Mouse (Mus musculus) retina, postnatal 7 days (tissue): ENCODE measurements at regions not wholly inside any gene's neighbourhood (a gene's known extent, or its start where the extent isn't known, plus 50 kb on each side); places are given as distances from the start of the nearest gene placed in this dataset.

ENCODE experiments used
- DNase-seq: peaks from one replicate; pipeline ENCODE4 v3.0.0-alpha.2; 2012; ENCODE audit warnings: low read depth, low spot score

DNA sequence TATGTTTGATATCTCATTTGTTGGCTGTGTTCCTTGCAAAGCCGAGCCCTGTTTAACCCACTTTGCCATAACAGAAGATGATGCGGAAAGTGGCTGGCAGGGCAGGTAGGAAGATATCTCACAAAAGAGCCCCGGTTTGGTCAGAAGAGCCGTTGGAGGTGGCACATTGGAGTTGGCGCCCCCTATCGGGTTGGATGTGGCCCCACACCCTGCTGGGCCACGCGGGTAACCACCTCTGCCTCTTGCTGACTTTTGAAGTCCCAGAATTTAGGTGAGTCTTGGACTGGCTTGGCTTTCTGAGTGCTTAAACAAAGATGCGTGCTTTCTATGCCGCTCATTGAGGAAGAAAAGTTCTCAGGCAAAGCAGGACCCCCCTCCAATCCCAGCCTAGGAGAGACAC lies 56.1 kb downstream of the Gm4791 start:
- DNase-seq = no peak

DNA sequence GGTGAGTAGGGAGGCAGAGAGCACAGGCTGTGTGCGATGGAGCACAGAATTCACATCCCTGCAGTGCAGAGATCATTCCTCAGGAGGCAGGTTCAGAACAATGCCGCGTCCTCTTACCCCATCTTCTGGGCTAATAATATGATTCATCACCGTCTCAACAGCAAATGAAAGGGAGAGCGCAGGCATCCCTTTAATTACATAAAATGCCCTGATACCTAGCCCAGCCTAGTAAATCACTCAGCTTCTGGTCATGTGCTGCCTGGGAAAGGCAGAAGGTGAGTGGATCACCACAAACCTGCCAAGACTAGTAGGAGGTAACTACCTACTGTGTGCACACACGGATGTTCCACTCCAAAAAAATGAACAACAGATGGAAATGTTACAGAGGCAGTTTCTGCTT lies 57.0 kb downstream of the Gm4791 start:
- no peak for DNase-seq

DNA sequence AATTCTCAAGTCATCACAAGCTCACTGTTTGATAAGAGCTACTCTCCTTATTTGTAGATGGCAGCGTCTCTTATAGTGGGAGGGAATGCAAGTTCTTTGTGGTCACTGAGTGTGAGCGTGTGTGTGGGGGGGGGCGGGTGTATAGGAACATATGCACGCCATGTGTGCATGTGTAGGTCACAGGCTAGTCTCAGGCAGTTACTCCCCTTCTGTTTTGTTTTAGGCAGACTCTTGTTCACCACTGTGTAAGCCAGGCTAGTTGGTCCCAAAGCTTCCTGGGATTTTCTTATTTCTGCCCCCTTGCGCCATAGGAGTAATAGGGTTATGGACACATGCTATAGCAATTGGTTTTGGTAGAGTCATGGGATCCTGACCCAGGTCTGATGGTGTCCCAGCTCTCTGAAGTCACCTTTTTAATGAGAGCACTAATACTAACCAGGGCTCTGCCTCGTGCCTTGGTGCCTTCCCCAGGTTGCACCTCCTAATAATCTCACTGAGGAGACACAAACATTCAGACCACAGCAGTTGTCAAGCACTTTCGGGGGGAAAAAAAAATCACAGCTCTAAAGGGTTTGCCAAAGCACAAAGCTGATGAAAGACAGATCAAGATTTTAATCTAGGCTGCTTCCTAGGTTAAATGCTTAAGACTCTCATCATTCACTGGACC lies 60.9 kb downstream of the Gm4791 start:
- no peak for DNase-seq

DNA sequence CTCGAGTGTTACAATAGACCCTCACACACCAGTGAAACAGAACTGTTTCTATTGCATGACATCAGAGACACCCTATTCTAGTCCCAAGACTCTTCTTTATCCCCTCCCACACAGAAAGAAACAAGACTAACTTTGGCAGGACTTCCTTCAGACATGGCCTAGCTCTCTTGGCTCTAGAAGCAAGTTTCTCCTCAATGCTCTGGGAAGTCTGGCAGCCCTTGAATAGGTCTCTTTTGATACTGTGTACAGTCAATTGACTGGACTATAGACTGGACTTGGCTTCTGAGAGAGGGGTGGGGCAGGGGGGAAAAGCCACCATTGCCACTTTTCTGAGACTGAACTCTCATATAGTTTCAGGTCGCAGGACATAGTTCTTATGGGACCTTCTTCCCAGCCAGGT lies 62.2 kb downstream of the Gm4791 start:
- no peak for DNase-seq

DNA sequence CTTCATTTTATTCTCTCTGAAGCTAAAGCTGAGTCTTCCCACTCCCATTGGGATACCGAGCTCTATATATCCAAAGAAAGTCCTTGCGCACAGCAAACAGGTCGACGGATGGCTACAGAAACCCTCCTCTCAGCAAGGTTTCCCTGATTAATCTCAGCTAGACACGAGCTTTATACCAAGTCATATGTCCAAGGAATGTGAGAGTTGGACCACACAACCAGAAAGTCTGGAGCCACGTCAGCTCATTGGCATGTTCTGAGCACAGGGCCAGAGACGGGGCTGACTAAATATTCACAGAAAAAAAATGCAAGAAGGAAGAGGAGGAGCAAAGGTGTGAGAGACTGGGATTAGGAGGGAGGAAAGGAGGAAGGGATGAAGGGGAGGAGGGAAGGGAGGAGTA lies 64.0 kb downstream of the Gm4791 start:
- no peak for DNase-seq

DNA sequence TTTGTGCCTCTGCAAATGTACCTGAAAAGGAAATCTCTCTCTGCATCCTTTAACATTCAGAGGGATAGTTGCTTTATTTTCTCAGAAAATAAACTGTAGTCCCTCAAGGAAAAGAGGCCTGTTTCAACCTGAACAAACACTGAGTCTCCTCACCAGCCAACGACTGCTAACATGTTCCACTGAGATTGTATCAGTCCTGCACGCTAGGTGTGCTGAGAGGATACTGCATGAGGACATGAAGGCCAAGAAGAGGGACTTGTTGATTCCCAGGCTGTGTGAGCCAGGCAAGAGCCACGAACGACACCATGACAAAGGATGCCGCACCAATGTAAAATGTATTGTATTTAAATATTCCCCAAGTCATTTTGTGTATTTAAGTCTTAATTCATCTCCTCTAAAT lies 65.2 kb downstream of the Gm4791 start:
- no peak for DNase-seq

DNA sequence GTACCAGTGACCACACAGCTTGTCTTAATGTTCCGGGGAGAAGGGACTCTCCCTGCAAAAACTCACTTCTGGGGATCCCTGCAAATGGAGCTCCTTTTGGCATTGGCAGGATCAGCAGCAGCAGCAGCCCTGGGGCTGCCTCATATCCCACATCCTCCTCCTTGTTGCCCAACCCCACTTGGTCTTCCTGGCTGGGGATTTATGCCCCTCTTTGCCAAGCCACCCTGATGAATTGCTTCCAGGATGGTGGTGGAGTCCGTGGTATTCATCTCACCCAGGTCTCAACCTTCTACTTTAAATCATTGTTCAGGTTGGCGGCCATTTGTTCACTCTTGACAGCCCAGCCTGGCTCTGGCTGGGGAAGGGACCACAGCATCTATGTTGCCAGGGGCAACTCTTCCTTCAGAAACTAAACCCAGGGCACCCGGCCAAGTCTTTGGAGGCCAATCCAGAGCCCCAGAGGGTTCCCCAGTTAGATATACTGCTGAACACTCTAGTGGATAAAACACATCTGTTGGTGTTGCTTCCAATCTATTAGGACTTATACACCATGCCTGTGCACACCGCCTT lies 66.0 kb downstream of the Gm4791 start:
- no peak for DNase-seq

DNA sequence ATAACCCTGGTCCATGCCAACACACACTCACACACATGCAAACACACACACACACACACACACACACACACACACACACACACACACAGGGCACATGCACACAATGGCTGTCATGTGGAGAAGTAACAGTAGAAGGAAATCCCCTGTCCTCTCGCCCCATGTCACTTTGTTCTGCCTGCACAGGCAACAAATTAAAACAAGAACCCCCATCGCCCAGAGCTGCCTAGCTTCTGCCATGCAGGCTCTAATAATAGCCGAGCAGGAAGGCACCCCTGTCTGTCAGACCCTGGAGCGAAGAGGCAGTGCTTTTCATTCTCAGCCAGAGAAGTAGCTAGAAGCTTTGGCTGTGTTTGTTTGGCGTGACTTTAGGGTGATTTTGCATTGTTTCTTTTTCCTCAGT lies 70.9 kb downstream of the Gm4791 start:
- DNase-seq = no peak

DNA sequence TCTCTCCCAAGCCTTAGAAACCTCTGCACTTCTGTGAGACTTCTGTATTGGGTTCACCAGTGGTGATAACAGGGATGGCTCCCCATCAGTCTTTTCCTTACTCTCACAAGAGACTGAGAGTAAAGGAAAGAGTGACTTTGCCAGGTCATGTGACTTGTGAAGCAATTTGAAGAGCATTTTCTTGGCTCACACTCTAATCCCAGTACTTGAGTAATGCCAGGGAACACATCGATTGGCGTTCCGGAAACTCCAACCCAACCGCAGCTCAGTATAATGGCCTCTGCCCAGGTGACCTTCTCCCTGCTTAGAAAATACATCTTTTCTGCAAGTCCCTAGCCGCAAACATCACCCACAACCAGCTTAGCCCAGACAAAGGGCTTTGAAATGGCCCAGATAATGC lies 72.4 kb downstream of the Gm4791 start:
- DNase-seq = no peak

DNA sequence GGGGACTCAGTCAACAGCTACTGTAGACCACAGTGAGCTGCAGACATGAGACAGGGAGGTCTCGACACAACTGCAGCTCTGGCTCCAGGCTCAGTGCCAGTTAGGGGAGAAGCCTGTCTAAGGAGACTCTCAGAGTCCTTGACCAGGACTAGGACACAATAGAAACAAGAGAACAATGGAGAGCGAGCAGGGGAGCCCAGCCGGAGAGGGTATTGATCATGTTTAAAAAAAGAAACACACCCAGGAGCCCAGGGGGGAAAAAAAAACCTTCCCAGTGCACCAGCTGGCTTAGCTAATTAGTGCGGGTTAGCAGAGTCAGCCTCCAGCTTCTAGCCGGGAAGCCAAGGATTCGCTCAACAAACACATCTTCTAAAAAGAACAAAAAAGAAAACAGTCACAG lies 78.4 kb downstream of the Gm4791 start:
- DNase-seq = no peak

DNA sequence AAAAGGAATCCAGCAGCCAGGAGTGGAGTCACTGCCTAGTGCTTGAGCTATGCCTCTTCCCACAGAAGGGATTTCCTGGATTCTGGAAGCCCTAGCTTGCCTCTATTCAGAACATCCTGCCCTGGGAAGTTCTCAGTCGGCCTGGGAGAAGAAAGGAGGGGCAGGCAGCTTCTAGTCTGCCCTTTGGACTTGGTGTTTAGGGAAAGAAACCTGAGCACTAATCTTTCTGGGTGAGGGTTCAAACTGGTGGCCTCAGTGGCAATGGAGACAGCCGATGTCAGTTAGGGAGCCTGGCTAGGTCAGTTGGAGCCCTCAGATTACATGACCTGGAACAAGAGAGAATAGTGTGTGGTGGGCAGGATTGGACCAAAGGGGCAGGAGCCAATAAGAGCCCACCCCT lies 78.9 kb downstream of the Gm4791 start:
- DNase-seq = no peak

DNA sequence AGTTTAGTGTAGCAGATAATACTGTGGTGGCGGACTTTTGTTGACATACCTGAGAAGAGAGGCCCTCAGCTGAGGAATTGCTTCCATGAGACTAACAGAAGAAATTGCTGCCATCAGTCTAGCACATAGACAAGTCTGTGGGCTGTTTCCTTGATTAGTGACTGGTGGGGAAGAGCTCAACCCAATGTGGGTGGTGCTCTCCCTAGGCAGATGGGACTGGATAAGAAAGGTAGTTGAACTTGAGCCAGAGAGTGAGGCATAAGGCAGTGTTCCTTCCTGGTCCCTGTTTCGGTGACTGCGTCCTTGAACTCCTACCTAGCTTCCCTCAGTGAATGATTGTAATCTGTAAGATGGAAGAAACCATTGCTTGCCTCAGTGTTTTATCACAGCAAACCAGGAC lies 79.4 kb downstream of the Gm4791 start:
- DNase-seq = no peak

DNA sequence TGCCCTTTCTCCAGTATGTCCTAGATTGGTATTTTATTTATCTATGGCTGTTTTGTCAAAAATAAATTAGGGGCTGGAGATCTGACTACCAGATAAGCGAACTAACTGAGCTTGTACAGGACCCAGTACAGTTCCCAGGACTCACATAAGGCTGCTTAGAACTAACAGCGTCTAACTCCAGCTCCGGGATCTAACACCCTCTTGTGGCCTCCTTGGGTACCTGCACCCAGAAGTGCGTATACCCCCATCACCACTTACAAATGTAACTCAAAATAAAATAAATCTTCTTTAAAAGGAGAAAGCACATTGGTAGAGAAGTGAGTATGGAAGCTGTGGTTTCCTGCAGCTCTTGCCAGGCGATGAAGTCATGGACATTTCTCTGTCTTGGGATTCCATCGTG lies 82.9 kb downstream of the Gm4791 start:
- no peak for DNase-seq

DNA sequence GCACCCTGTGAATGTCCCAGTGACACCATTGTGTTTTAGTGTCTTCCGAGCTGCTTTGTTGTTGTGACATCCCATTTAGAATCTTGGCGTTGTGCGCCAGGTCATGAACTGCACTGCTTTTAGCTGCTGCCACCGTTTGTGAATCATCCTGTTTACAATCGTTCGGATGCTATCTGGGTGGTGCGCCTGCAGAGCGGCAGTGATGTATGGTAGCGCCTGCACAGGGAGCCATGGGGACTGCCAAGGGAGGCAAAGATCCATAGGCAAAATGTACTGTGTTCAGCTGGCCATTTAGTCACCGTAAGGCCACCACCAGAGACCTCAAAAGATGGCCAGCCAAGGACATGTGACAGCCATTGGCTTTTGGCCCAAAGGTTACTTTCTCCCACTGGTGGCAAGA lies 93.3 kb downstream of the Gm4791 start:
- DNase-seq = no peak

DNA sequence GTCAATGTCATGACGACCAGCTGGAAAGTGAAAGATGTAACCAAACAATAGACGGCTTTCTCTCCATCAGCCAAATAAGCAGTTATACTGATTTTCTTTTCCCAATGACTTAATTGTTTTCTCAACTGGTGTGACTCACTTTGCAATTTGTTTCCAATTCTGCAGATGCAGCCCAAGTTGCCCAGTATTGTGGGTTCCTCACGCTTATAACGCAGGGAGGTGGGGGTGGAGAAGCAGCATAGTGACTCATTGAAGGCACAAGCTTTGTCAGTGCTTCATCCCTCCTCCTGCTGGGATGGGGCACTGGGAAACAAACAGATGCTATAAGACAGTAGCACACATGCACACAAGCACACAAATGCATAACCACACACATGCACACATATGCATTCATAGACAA lies 97.1 kb downstream of the Gm4791 start:
- no peak for DNase-seq

DNA sequence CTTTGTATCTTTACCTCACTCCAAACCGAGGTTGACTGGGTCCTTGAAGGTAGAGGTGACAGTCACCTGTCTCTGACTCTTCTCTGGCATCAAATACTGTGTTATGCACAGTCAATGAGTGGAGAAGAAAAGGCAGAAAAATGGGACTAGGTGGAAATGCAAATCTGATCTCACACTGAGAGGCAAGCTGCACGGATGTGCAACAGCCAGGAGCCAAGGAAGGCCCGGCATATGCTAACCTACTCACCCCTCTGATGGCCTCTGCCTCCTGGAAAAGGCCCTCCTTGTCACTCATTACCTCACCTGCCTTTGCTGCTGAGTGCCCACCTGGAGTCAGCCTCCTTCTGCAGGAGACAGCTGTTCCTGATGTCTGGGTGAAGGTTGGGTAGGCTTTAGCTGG lies 104.8 kb downstream of the Gm4791 start:
- DNase-seq = no peak

DNA sequence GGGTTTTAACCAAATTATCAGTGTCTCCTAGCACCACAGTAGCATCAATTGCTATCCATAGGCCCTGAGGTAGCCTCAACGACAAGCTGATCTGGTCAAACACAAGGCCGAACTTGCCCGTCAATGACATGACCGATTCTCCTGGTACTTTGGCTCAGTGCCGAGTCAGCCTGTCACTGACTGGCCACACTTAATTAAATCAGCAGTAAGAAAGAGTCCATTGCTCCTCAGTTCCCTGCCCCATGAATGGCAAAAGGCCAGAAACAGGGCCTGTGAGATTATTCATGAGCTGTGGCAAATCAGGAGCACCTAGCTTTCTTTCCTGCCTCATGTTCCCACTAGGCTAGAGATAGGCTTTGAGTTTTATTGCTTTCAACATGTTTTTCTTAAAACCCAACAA lies 105.4 kb downstream of the Gm4791 start:
- no peak for DNase-seq

DNA sequence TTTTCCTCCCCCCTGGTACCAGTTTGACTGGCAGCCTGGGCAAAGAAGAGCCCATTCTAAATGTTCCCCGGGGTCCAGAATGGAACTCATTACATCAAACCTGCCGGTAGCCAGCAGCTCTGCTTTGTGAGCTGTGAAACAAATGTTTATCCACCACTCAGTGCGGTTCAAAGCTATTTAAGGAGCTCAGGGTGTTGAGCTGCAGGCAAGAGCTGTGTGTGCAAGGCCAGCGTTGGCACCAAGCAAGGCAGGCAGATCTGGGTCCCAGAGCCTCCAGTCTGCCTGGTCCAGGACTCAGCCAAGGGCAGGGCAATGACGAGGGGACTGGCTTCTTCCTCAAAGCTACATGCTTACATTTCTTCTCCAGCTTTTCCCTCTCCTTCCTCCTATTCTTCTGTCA lies 109.6 kb downstream of the Gm4791 start:
- no peak for DNase-seq

DNA sequence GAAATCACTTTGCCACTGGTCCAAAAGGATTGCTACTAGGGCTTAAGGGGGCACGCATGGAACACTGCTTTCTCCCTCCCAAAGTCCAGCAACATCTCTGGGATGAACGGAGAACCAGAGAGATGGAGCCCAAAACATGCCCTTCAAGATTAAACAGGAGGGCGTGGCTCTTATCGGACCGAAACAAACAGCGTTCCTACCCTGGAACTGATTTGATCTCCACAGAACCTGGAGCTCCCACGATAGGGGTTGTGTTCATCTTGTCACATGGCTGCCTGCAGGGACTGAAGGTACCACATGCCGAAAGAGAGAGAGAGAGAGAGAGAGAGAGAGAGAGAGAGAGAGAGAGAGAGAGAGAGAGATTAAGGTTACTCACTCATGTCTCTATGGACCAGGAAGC lies 120.7 kb downstream of the Gm4791 start:
- no peak for DNase-seq

DNA sequence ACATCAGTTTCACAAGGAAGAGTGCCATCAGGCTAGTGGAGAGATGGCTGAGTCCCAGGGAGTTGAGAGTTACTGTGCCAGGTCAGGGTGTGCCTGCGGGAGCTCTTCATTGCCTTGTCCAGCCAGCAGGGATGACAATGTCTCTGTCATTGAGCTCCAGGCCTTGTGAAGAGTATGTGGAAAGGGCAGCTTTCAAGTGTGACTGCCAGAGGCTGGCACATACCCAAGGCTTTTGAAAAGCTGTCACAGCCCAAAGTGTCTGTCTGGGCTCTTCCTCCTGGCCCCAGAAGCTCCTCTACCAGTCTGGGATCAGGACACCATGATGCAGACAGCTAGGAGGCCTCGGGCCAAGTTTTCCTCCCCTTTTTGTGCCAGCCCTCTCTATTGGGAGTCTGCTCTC lies 124.6 kb downstream of the Gm4791 start:
- no peak for DNase-seq

DNA sequence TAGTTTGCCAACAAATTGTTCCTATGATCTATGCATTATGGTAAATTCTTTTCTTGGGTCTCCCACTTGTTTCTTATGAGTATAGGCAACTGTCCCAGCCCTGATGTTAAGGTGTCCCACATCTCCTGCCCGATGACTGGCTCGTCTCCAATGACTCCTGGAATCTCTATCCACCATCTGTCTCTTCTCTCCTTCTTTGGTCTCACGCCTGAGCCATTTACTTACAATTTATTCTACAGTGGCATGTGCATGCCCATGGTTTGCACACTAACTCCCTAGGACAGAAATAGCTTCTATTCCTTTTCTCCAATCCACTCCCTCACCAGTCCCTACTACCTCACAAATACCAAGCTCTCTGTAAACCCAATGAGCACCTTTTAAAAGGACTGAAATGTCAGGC lies 127.0 kb downstream of the Gm4791 start:
- no peak for DNase-seq

DNA sequence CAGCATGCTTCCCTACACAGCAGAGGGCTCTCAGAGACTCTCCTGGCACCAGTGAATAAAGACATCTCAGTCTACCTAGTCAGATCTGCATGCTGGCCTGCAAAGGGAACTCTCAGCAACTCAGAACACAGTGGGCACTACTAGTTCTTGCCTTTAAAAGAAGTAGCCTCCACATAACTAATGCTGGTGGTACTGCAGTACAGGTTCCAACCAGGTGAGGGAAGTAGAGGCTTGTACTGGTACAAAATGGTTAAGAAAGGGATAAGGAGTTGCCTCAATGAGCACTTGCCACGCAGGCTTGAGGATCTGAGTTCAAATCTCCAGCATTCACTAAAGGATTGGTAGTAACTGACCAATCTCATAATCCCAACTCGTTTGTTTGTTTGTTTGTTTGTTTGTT lies 127.7 kb downstream of the Gm4791 start:
- no peak for DNase-seq

DNA sequence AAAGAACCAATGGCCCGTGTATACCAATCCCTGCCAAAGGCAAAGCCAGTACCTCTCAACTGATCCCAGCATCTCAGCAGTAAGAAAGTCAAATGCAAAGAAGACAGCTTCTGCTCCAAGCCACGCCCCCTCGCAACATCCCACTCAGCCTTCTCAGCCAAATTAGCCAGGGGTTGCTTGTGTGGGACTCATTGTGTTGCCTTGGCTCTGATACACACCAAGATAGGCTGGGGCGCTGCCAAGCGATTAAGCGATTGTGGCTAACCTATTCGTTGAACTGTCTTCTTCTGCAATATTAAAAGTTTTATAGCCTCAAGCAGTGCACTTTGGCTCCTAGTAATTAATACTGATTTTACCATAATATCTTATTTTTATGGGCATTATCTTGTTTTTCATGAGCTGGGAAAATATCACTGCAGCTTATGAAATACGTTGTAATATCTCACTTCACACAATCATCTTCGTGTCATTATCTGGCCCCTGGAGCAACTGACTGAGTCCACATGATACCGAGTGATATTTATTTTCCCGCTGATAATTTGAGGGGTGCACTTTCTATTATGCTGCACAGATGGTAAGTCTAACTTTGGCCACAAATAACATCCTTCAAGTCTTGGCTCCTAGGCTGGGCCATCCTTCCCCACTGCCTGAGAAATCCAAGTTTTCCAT lies 129.3 kb downstream of the Gm4791 start:
- no peak for DNase-seq

DNA sequence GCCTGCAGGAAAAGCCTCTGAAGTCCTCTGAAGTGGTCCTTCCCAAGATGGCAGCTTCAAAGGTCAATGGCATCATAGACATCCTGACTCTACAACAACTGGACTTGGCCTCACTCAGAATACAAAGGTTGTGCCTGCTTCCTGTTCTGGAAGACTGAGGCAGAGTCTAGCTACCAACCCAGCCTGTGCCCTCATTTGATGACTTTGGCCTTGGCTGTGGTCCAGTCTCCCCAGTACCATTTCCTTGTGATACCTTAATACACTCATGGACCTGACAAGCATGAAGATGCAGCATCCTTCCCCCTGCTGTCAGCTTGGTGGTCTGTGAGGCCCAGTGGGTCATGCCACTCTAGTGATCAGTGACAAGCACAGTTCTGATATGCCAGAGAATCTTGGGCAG lies 130.6 kb downstream of the Gm4791 start:
- DNase-seq = no peak
